Mouse (Mus musculus): ENCODE measurements around the gene 4930452B06Rik. TPM values are rescaled to one million over a fixed set of nuclear protein-coding genes. Genes with fewer than 3 reads are reported as not detected.

The 4930452B06Rik gene
- polyA plus RNA-seq, 2 experiments = 0.54 to 1.8 TPM

- Histone ChIP-seq H3K4me2 (ENCODE audit: low read depth) (no peak overlapping the region), H3K27ac (no peak overlapping the region), H3K36me3 (replicated peaks; ENCODE audit: control insufficient read depth, insufficient read depth, low read depth) (no peaks in the 10 kb centered on the region), H3K4me1 (replicated peaks; ENCODE audit: control insufficient read depth in 2 of 2, insufficient read depth in 2 of 2, low read length in 1 of 2) (no peaks in the 10 kb centered on the region), H3K27me3 (ENCODE audit: control insufficient read depth, insufficient read depth, low read length) (no peaks in the 10 kb centered on the region), H3K9me3 (ENCODE audit: control insufficient read depth, low read length) (no peaks in the 10 kb centered on the region), H3K9ac (replicated peaks) (no peak overlapping the region), H3K4me3 (ENCODE audit: insufficient read depth in 1 of 2, low read depth in 2 of 2, low read length in 2 of 2) (no peak overlapping the region)
- DNase-seq (ENCODE audit: low read depth in 3 of 3, low spot score in 3 of 3) (no peak), ATAC-seq (ENCODE audit: insufficient read depth) (no peak)
- 74% methylated on average over 5 of the region's 5 CpGs for WGBS (ENCODE audit: insufficient replicate concordance)
- TF ChIP-seq EP300 (IDR thresholded peaks at IDR 0.05; ENCODE audit: low read depth) = no peak
- TF ChIP-seq CTCF (IDR thresholded peaks at IDR 0.05; ENCODE audit: low read depth) = no peak
Observed at GRCm38 (mm10) chr14:8502496-8502895, 163.5 kb downstream of the 4930452B06Rik start.

- Histone ChIP-seq H3K9me3 (ENCODE audit: control insufficient read depth, low read length) (no peaks in the 10 kb centered on the region), H3K9ac (replicated peaks) (no peak overlapping the region), H3K4me1 (replicated peaks; ENCODE audit: control insufficient read depth in 2 of 2, insufficient read depth in 2 of 2, low read length in 1 of 2) (no peaks in the 10 kb centered on the region), H3K27ac (no peak overlapping the region), H3K27me3 (ENCODE audit: control insufficient read depth, insufficient read depth, low read length) (no peaks in the 10 kb centered on the region), H3K36me3 (replicated peaks; ENCODE audit: control insufficient read depth, insufficient read depth, low read depth) (no peaks in the 10 kb centered on the region), H3K4me3 (ENCODE audit: insufficient read depth in 1 of 2, low read depth in 2 of 2, low read length in 2 of 2) (no peak overlapping the region), H3K4me2 (ENCODE audit: low read depth) (no peak overlapping the region)
- DNase-seq (ENCODE audit: low read depth in 3 of 3, low spot score in 3 of 3) (no peak), ATAC-seq (ENCODE audit: insufficient read depth) (no peak)
- TF ChIP-seq EP300 (IDR thresholded peaks at IDR 0.05; ENCODE audit: low read depth) = no peak
- TF ChIP-seq CTCF (IDR thresholded peaks at IDR 0.05; ENCODE audit: low read depth) = no peak
- 60% methylated on average over 2 of the region's 2 CpGs for WGBS (ENCODE audit: insufficient replicate concordance)
Observed at GRCm38 (mm10) chr14:8495691-8496090, 170.3 kb downstream of the 4930452B06Rik start.

- Histone ChIP-seq H3K36me3 (replicated peaks; ENCODE audit: control insufficient read depth, insufficient read depth, low read depth) (no peaks in the 10 kb centered on the region), H3K9me3 (ENCODE audit: control insufficient read depth, low read length) (no peaks in the 10 kb centered on the region), H3K27ac (no peak overlapping the region)
Observed at GRCm38 (mm10) chr14:8494952-8495351, 171.1 kb downstream of the 4930452B06Rik start.

GRCm38 (mm10) chr14:8494260-8494659, 171.8 kb downstream of the 4930452B06Rik start:
- H3K9ac ChIP-seq (replicated peaks) = no peak overlapping the region
- no peaks in the 10 kb centered on the region for H3K4me1 ChIP-seq (replicated peaks; ENCODE audit: control insufficient read depth in 2 of 2, insufficient read depth in 2 of 2, low read length in 1 of 2)
- H3K9me3 ChIP-seq (ENCODE audit: control insufficient read depth, low read length) = no peaks in the 10 kb centered on the region
- WGBS (ENCODE audit: insufficient replicate concordance) = 47% methylated on average over 1 of the region's 1 CpGs
- H3K27me3 ChIP-seq (ENCODE audit: control insufficient read depth, insufficient read depth, low read length) = no peaks in the 10 kb centered on the region
- no peak overlapping the region for H3K4me2 ChIP-seq (ENCODE audit: low read depth)
- no peak overlapping the region for H3K4me3 ChIP-seq (ENCODE audit: insufficient read depth in 1 of 2, low read depth in 2 of 2, low read length in 2 of 2)
- H3K27ac ChIP-seq = no peak overlapping the region
- DNase-seq (ENCODE audit: low read depth in 3 of 3, low spot score in 3 of 3) (no peak), ATAC-seq (ENCODE audit: insufficient read depth) (no peak)
- TF ChIP-seq CTCF (IDR thresholded peaks at IDR 0.05; ENCODE audit: low read depth) (no peak), EP300 (IDR thresholded peaks at IDR 0.05; ENCODE audit: low read depth) (no peak)
- H3K36me3 ChIP-seq (replicated peaks; ENCODE audit: control insufficient read depth, insufficient read depth, low read depth) = no peaks in the 10 kb centered on the region

More at GRCm38 (mm10) chr14:8494952-8495351, 171.1 kb downstream of the 4930452B06Rik start:
- no peak overlapping the region for H3K4me3 ChIP-seq (ENCODE audit: insufficient read depth in 1 of 2, low read depth in 2 of 2, low read length in 2 of 2)
- H3K4me1 ChIP-seq (replicated peaks; ENCODE audit: control insufficient read depth in 2 of 2, insufficient read depth in 2 of 2, low read length in 1 of 2) = no peaks in the 10 kb centered on the region
- TF ChIP-seq EP300 (IDR thresholded peaks at IDR 0.05; ENCODE audit: low read depth) (no peak), CTCF (IDR thresholded peaks at IDR 0.05; ENCODE audit: low read depth) (no peak)
- 51% methylated on average over 4 of the region's 4 CpGs for WGBS (ENCODE audit: insufficient replicate concordance)
- H3K4me2 ChIP-seq (ENCODE audit: low read depth) = no peak overlapping the region
- DNase-seq (ENCODE audit: low read depth in 3 of 3, low spot score in 3 of 3) (no peak), ATAC-seq (ENCODE audit: insufficient read depth) (no peak)
- H3K9ac ChIP-seq (replicated peaks) = no peak overlapping the region
- no peaks in the 10 kb centered on the region for H3K27me3 ChIP-seq (ENCODE audit: control insufficient read depth, insufficient read depth, low read length)

- no peaks in the 10 kb centered on the region for H3K27me3 ChIP-seq (ENCODE audit: control insufficient read depth, insufficient read depth, low read length)
- ATAC-seq (ENCODE audit: insufficient read depth) = no peak
- 79% methylated on average over 5 of the region's 5 CpGs for WGBS (ENCODE audit: insufficient replicate concordance)
- no peaks in the 10 kb centered on the region for H3K9me3 ChIP-seq (ENCODE audit: control insufficient read depth, low read length)
- H3K9ac ChIP-seq (replicated peaks) = no peak overlapping the region
- H3K4me1 ChIP-seq (replicated peaks; ENCODE audit: control insufficient read depth in 2 of 2, insufficient read depth in 2 of 2, low read length in 1 of 2) = no peaks in the 10 kb centered on the region
- H3K27ac ChIP-seq = no peak overlapping the region
- no peak overlapping the region for H3K4me3 ChIP-seq (ENCODE audit: insufficient read depth in 1 of 2, low read depth in 2 of 2, low read length in 2 of 2)
- H3K4me2 ChIP-seq (ENCODE audit: low read depth) = no peak overlapping the region
- no peaks in the 10 kb centered on the region for H3K36me3 ChIP-seq (replicated peaks; ENCODE audit: control insufficient read depth, insufficient read depth, low read depth)
- TF ChIP-seq EP300 (IDR thresholded peaks at IDR 0.05; ENCODE audit: low read depth) (no peak), CTCF (IDR thresholded peaks at IDR 0.05; ENCODE audit: low read depth) (no peak)
- DNase-seq (ENCODE audit: low read depth in 3 of 3, low spot score in 3 of 3) = no peak
Observed at GRCm38 (mm10) chr14:8478098-8478497, 187.9 kb downstream of the 4930452B06Rik start.
